8 mouse cellular contexts compared by ENCODE assay signal in genomic region chr8:70760775-70761406, GRCm38 (mm10). TPM values are rescaled to one million over a fixed set of nuclear protein-coding genes. Genes with fewer than 3 reads are reported as not detected.
DNase-seq lines count a peak whose midpoint lies in the region; ATAC-seq and TF ChIP-seq lines count a peak whose summit lies in the region.

Mpv17l2 (minus strand) TSS chr8:70760946.

- no peak for TF ChIP-seq CTCF in liver, embryonic 14.5 days (IDR thresholded peaks at IDR 0.05; ENCODE audit: low read depth)
- TF ChIP-seq CTCF in stomach, postnatal 0 days (IDR thresholded peaks at IDR 0.05; ENCODE audit: low read depth), result no peak

- peak within 1 kb of the TSS; percentile 79 for H3K9ac ChIP-seq in heart, embryonic 15.5 days
- H3K9ac ChIP-seq in liver, embryonic 14.5 days (replicated peaks), result peak within 1 kb of the TSS; percentile 75
- H3K9ac ChIP-seq in neural tube, embryonic 11.5 days (ENCODE audit: low read length), result peak within 1 kb of the TSS; percentile 68
- H3K9ac ChIP-seq in stomach, postnatal 0 days (ENCODE audit: low read length), result peak within 1 kb of the TSS; percentile 83

- peak within 1 kb of the TSS; percentile 94 for H3K4me2 ChIP-seq in heart, embryonic 15.5 days
- H3K4me2 ChIP-seq in liver, embryonic 14.5 days (ENCODE audit: low read depth), result peak within 1 kb of the TSS; percentile 96
- H3K4me2 ChIP-seq in neural tube, embryonic 11.5 days (ENCODE audit: low read depth), result peak within 1 kb of the TSS; percentile 99
- H3K4me2 ChIP-seq in stomach, postnatal 0 days (replicated peaks; ENCODE audit: low read depth), result peak within 1 kb of the TSS; percentile 100

- DNase-seq in CD8-positive naive resting alpha-beta T cell, adult 2 months (ENCODE audit: low read depth in 2 of 2, low spot score in 2 of 2), result peak; percentile 89 to 92
- DNase-seq in c-Kit-positive CD71-negative TER-119-negative erythroid progenitor cells, embryonic 14.5 days (ENCODE audit: low read depth), result peak; percentile 96
- peak; percentile 98 for DNase-seq in forebrain, embryonic 10.5 days (ENCODE audit: extremely low spot score, low spot score)
- peak; percentile 97 to 99 for DNase-seq in kidney, postnatal 25 days
- peak; percentile 99 for DNase-seq in liver, embryonic 14.5 days (ENCODE audit: low read depth in 3 of 3, low spot score in 3 of 3)
- DNase-seq in neural tube, embryonic 11.5 days (ENCODE audit: low spot score), result peak; percentile 95
- DNase-seq in stomach, postnatal 0 days (ENCODE audit: low spot score), result peak; percentile 97

- peak within 1 kb of the TSS; percentile 85 for H3K27ac ChIP-seq in forebrain, embryonic 10.5 days
- H3K27ac ChIP-seq in heart, embryonic 15.5 days, result peak within 1 kb of the TSS; percentile 79
- H3K27ac ChIP-seq in liver, embryonic 14.5 days, result peak within 1 kb of the TSS; percentile 87
- peak within 1 kb of the TSS; percentile 74; the same call in 1 of the 2 replicates for H3K27ac ChIP-seq in neural tube, embryonic 11.5 days (ENCODE audit: low read depth, low read length)
- peak within 1 kb of the TSS; percentile 87 for H3K27ac ChIP-seq in stomach, postnatal 0 days (replicated peaks)

- H3K27me3 ChIP-seq in forebrain, embryonic 10.5 days (ENCODE audit: poor library complexity, severe bottlenecking), result peaks cover 19% of the 10 kb centered on the region
- H3K27me3 ChIP-seq in heart, embryonic 15.5 days, result no peaks in the 10 kb centered on the region
- no peaks in the 10 kb centered on the region for H3K27me3 ChIP-seq in liver, embryonic 14.5 days (ENCODE audit: control insufficient read depth, insufficient read depth, low read length)
- H3K27me3 ChIP-seq in neural tube, embryonic 11.5 days (ENCODE audit: control insufficient read depth, insufficient read depth, low read length), result no peaks in the 10 kb centered on the region
- H3K27me3 ChIP-seq in stomach, postnatal 0 days (ENCODE audit: control insufficient read depth, insufficient read depth, low read length), result no peaks in the 10 kb centered on the region

- peak; percentile 94 for ATAC-seq in heart, embryonic 15.5 days (replicated peaks; ENCODE audit: insufficient number of reproducible peaks, insufficient read depth, low FRiP score, low read depth)
- ATAC-seq in liver, embryonic 14.5 days (ENCODE audit: insufficient read depth), result peak; percentile 90
- peak; percentile 95 for ATAC-seq in neural tube, embryonic 11.5 days (ENCODE audit: insufficient read depth, low FRiP score, low TSS enrichment)
- peak; percentile 91 for ATAC-seq in stomach, postnatal 0 days (ENCODE audit: low FRiP score, low TSS enrichment)

- H3K4me1 ChIP-seq in forebrain, embryonic 10.5 days, result peaks cover 58% of the 10 kb centered on the region
- H3K4me1 ChIP-seq in heart, embryonic 15.5 days (replicated peaks), result peaks cover 34% of the 10 kb centered on the region
- H3K4me1 ChIP-seq in liver, embryonic 14.5 days (replicated peaks; ENCODE audit: control insufficient read depth in 2 of 2, insufficient read depth in 2 of 2, low read length in 1 of 2), result peaks cover 52 to 55% of the 10 kb centered on the region in 2 experiments
- peaks cover 9% of the 10 kb centered on the region for H3K4me1 ChIP-seq in neural tube, embryonic 11.5 days (ENCODE audit: control insufficient read depth, insufficient read depth, low read length)
- H3K4me1 ChIP-seq in stomach, postnatal 0 days (replicated peaks; ENCODE audit: control insufficient read depth, insufficient read depth), result 0 out of 2 replicates have a peak, but pooled peaks cover 5% of the 10 kb centered on the region

- no peaks in the 10 kb centered on the region for H3K9me3 ChIP-seq in forebrain, embryonic 10.5 days
- H3K9me3 ChIP-seq in heart, embryonic 15.5 days (replicated peaks), result no peaks in the 10 kb centered on the region
- H3K9me3 ChIP-seq in liver, embryonic 14.5 days (ENCODE audit: control insufficient read depth, low read length), result no peaks in the 10 kb centered on the region
- no peaks in the 10 kb centered on the region for H3K9me3 ChIP-seq in neural tube, embryonic 11.5 days (ENCODE audit: control insufficient read depth, low read length)
- no peaks in the 10 kb centered on the region for H3K9me3 ChIP-seq in stomach, postnatal 0 days (ENCODE audit: control insufficient read depth, low read length)

- no peak for TF ChIP-seq EP300 in liver, embryonic 14.5 days (IDR thresholded peaks at IDR 0.05; ENCODE audit: low read depth)
- no peak for TF ChIP-seq EP300 in stomach, postnatal 0 days (optimal IDR thresholded peaks at IDR 0.05)

- H3K36me3 ChIP-seq in forebrain, embryonic 10.5 days (replicated peaks), result peaks cover 32% of the 10 kb centered on the region
- peaks cover 17% of the 10 kb centered on the region; the same call in 1 of the 2 replicates for H3K36me3 ChIP-seq in heart, embryonic 15.5 days
- no peaks in the 10 kb centered on the region; the same call in 1 of the 2 replicates for H3K36me3 ChIP-seq in liver, embryonic 14.5 days (replicated peaks; ENCODE audit: control insufficient read depth, insufficient read depth, low read depth)
- H3K36me3 ChIP-seq in neural tube, embryonic 11.5 days (ENCODE audit: control insufficient read depth, insufficient read depth, low read length), result no peaks in the 10 kb centered on the region
- peaks cover 9% of the 10 kb centered on the region for H3K36me3 ChIP-seq in stomach, postnatal 0 days (ENCODE audit: control insufficient read depth, insufficient read depth, low read length)

- H3K4me3 ChIP-seq in forebrain, embryonic 10.5 days, result peak within 1 kb of the TSS; percentile 81
- H3K4me3 ChIP-seq in heart, embryonic 15.5 days, result peak within 1 kb of the TSS; percentile 71
- H3K4me3 ChIP-seq in liver, embryonic 14.5 days (ENCODE audit: insufficient read depth in 1 of 2, low read depth in 2 of 2, low read length in 2 of 2), result peak within 1 kb of the TSS; percentile 62 to 76
- peak within 1 kb of the TSS; percentile 64 for H3K4me3 ChIP-seq in neural tube, embryonic 11.5 days (ENCODE audit: low read depth, low read length)
- peak within 1 kb of the TSS; percentile 67 for H3K4me3 ChIP-seq in stomach, postnatal 0 days (ENCODE audit: low read depth, low read length)

- WGBS in forebrain, embryonic 10.5 days, result under 1% methylated on average over 55 of the region's 55 CpGs
- WGBS in heart, embryonic 15.5 days, result under 1% methylated on average over 55 of the region's 55 CpGs
- WGBS in liver, embryonic 14.5 days (ENCODE audit: insufficient replicate concordance), result under 1% methylated on average over 55 of the region's 55 CpGs
- under 1% methylated on average over 52 of the region's 55 CpGs for WGBS in neural tube, embryonic 11.5 days
- under 1% methylated on average over 51 of the region's 55 CpGs for WGBS in stomach, postnatal 0 days

RNA-seq across cellular contexts. Expression of gene Mpv17l2, which starts in this region (rescaled TPM):
- polyA plus RNA-seq in forebrain, embryonic 10.5 days (2016; fragmentation: Nextera tagmentation; extraction: Ambion mirVana), result 30.8 and 34.3 TPM in 2 replicates
- polyA plus RNA-seq in heart, embryonic 15.5 days (2015; fragmentation: Nextera tagmentation; extraction: Ambion mirVana), result 43.0 and 45.2 TPM in 2 replicates
- polyA plus RNA-seq in liver, embryonic 14.5 days (2012; rRNA removed), result 25.3 and 28.5 TPM in 2 replicates
- 39.8 and 41.5 TPM in 2 replicates for polyA plus RNA-seq in liver, embryonic 14.5 days (2014; fragmentation: Nextera tagmentation; extraction: Ambion mirVana)
- 40.7 and 41.3 TPM in 2 replicates for polyA plus RNA-seq in neural tube, embryonic 11.5 days (2014; fragmentation: Nextera tagmentation; extraction: Ambion mirVana)
- polyA plus RNA-seq in stomach, postnatal 0 days (2015; fragmentation: Nextera tagmentation; extraction: Ambion mirVana), result 77.3 and 80.1 TPM in 2 replicates

Comparison
In these comparisons a context has a peak if more than half of its experiments do, and no peak if none do; other contexts are left out.
1. Peak in every context shown above with its lines: DNase-seq, ATAC-seq, H3K4me3 ChIP-seq and H3K27ac ChIP-seq.